Mouse (Mus musculus) kidney, adult 2 months (tissue): Measurements from ENCODE around the gene Sox15.

ENCODE experiments used
- CTCF ChIP-seq: fragments of 200-500 bp; conservative IDR thresholded peaks from 2 replicates; pipeline ENCODE4 v1.5.1; 2011; ENCODE audit warnings: low read depth, mild to moderate bottlenecking, control low read depth, low read length, moderate library complexity, mixed read lengths; ENCODE audit not compliant: insufficient read depth, insufficient read length
- POLR2A ChIP-seq: fragments of 200-500 bp; IDR thresholded peaks from one replicate; pipeline ENCODE4 v1.6.1; 2011; ENCODE audit warnings: low read depth, low read length, control low read depth

DNA sequence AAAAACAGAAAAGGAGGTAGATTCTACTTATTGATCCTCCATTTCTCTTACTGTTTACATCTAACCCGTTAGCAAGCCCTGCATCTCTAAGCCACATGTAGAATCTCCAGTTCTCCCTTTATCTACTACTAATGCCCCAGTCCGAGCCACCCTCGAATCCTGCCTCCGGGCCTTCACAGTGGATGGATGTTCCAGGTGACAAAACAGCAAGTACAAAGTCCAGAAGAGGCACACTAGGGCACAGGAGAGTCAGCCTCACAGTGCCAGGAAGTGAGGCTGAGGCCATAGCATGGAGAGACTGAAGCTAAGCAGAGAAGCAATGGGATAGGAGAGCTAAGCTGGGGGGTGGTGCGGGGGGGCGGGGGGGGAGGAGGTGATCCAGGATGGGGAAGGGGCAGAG, 37.7 kb downstream of the Sox15 start:
- no peak for TF ChIP-seq POLR2A
- TF ChIP-seq CTCF = no peak
